Comparison of ENCODE assay signal across 8 mouse cellular contexts in genomic region chr7:55911371-55911770, GRCm38 (mm10). TPM values are rescaled to one million over a fixed set of nuclear protein-coding genes. Genes with fewer than 3 reads are reported as not detected.
DNase-seq lines count a peak whose midpoint lies in the region; ATAC-seq and TF ChIP-seq lines count a peak whose summit lies in the region.

No protein-coding gene starts in this region.

- peak; percentile 86 for ATAC-seq in kidney, postnatal 0 days (replicated peaks; ENCODE audit: low FRiP score, low read depth)
- ATAC-seq in erythroid progenitor cell, adult 5-6 weeks (replicated peaks; ENCODE audit: low FRiP score, poor library complexity, severe bottlenecking), result no peak

- WGBS in kidney, postnatal 0 days, result 52% methylated on average over 8 of the region's 8 CpGs

- no peak for TF ChIP-seq CTCF in CH12.LX (conservative IDR thresholded peaks at IDR 0.05 in 1 of 2, IDR thresholded peaks at IDR 0.05 in 1 of 2; ENCODE audit: low read depth in 2 of 2, low read length in 2 of 2)
- TF ChIP-seq CTCF in kidney, postnatal 0 days (IDR thresholded peaks at IDR 0.05; ENCODE audit: low read depth), result no peak

- peaks cover 25 to 73% of the 10 kb centered on the region in 2 experiments for H3K36me3 ChIP-seq in CH12.LX (replicated peaks in 1 of 2; ENCODE audit: control insufficient read depth in 1 of 2, insufficient read depth in 1 of 2, low read length in 1 of 2)
- H3K36me3 ChIP-seq in kidney, postnatal 0 days (ENCODE audit: insufficient read depth, low read length), result peaks cover 43% of the 10 kb centered on the region

- peak overlapping the region; percentile 13; the same call in 1 of the 2 replicates for H3K27ac ChIP-seq in CH12.LX (ENCODE audit: insufficient read depth, low read depth)
- no peak overlapping the region for H3K27ac ChIP-seq in kidney, postnatal 0 days

- no peak overlapping the region for H3K4me3 ChIP-seq in CH12.LX (replicated peaks in 1 of 3; ENCODE audit: low read depth in 2 of 3, low read length in 2 of 3, poor library complexity in 1 of 3)
- H3K4me3 ChIP-seq in kidney, postnatal 0 days (replicated peaks; ENCODE audit: low read depth, low read length), result no peak overlapping the region

- no peak overlapping the region for H3K9ac ChIP-seq in CH12.LX (ENCODE audit: insufficient read depth, low read depth)
- no peak overlapping the region for H3K9ac ChIP-seq in kidney, postnatal 0 days (ENCODE audit: low read depth, low read length)

- TF ChIP-seq POLR2A in CH12.LX (IDR thresholded peaks at IDR 0.05; ENCODE audit: low read depth, low read length), result no peak

- dilution Hi-C loops in CH12.LX (cut with MboI; ENCODE audit: extremely low pct_ligation_motif_present, extremely low pct_unique_long_range_greater_than_20kb, low sequenced_read_pairs), result no loop called here

- in situ Hi-C loops in CH12.LX (cut with MboI; ENCODE audit: low pct_ligation_motif_present, low pct_unique_long_range_greater_than_20kb, low sequenced_read_pairs), result no loop called here

- no peaks in the 10 kb centered on the region for H3K9me3 ChIP-seq in CH12.LX (replicated peaks; ENCODE audit: low read length)
- no peaks in the 10 kb centered on the region for H3K9me3 ChIP-seq in kidney, postnatal 0 days (replicated peaks; ENCODE audit: low read length)

- no peaks in the 10 kb centered on the region for H3K27me3 ChIP-seq in CH12.LX (replicated peaks)
- H3K27me3 ChIP-seq in kidney, postnatal 0 days (ENCODE audit: insufficient read depth, low read length), result no peaks in the 10 kb centered on the region

- TF ChIP-seq EP300 in CH12.LX (IDR thresholded peaks at IDR 0.05; ENCODE audit: low read length), result peak; percentile 47

- H3K4me1 ChIP-seq in CH12.LX (ENCODE audit: control insufficient read depth in 1 of 2, insufficient read depth in 2 of 2), result peaks cover 0 to 20% of the 10 kb centered on the region in 2 experiments; a peak in 2 of 4 replicates
- H3K4me1 ChIP-seq in kidney, postnatal 0 days (replicated peaks; ENCODE audit: insufficient read depth, low read length), result no peaks in the 10 kb centered on the region

- no peaks in the 10 kb centered on the region for H3K79me2 ChIP-seq in CH12.LX (replicated peaks; ENCODE audit: control insufficient read depth, extremely low read depth, insufficient read depth, poor library complexity, severe bottlenecking)

- no peak for TF ChIP-seq RAD21 in CH12.LX (IDR thresholded peaks at IDR 0.05; ENCODE audit: low read depth, low read length)

- H3K4me2 ChIP-seq in CH12.LX (ENCODE audit: insufficient read depth, low read depth, poor library complexity, severe bottlenecking), result no peak overlapping the region
- no peak overlapping the region for H3K4me2 ChIP-seq in kidney, postnatal 0 days (ENCODE audit: low read length)

- DNase-seq in adrenal gland, adult 8-10 months, result peak; percentile 7
- DNase-seq in adrenal gland, adult 18-20 months (ENCODE audit: low spot score in 2 of 2), result no peak
- DNase-seq in layer of hippocampus, adult 9-11 months, result peak; percentile 73
- DNase-seq in layer of hippocampus, adult 9-10 months (ENCODE audit: low spot score), result no peak
- DNase-seq in CH12.LX (ENCODE audit: extremely low read depth) (peak; percentile 72), adipocyte (ENCODE audit: low spot score) (no peak)
- DNase-seq in kidney, postnatal 0 days (ENCODE audit: low spot score), result peak; percentile 14

TF ChIP-seq in CH12.LX, 34 proteins besides CTCF, POLR2A, EP300 and RAD21:
- TF ChIP-seq ETS1 (conservative IDR thresholded peaks at IDR 0.05; ENCODE audit: low read depth, low read length), result peak; percentile 79
- peak; percentile 94 for TF ChIP-seq MAFK (IDR thresholded peaks at IDR 0.05; ENCODE audit: insufficient replicate concordance, low read length)
- TF ChIP-seq JUND (conservative IDR thresholded peaks at IDR 0.05; ENCODE audit: low read depth, low read length), result peak; percentile 38; the same call in 1 of the 2 replicates
- no peak for TF ChIP-seq NELFE (IDR thresholded peaks at IDR 0.05; ENCODE audit: low read depth, low read length)
- peak; percentile 82 for TF ChIP-seq IRF4 (IDR thresholded peaks at IDR 0.05; ENCODE audit: low read depth, low read length)

RNA-seq across cellular contexts. Expression of gene Nipa2, which starts 50.9 kb away (rescaled TPM):
- total RNA-seq in adrenal gland, adult 8-10 months (2022), result 10 to 100 TPM; 49.1 to 66.3 (median 54.7) TPM
- total RNA-seq in adrenal gland, adult 18-20 months (2021), result 10 to 100 TPM; 46.9 to 53.2 TPM
- 24.4 and 34.0 TPM in 2 replicates for total RNA-seq in CH12.LX (2012; rRNA removed)
- 50.4 and 61.4 TPM in 2 replicates for total RNA-seq in CH12.LX (2014; rRNA removed)
- 44.0 and 45.2 TPM in 2 replicates for polyA plus RNA-seq in CH12.LX (2012; ENCODE audit: insufficient read length, low read depth)
- polyA plus RNA-seq in kidney, postnatal 0 days (2015; fragmentation: Nextera tagmentation; extraction: Ambion mirVana), result 41.6 and 43.4 TPM in 2 replicates
- 35.0 and 67.9 TPM in 2 replicates for total RNA-seq in erythroid progenitor cell, adult 5-6 weeks (2015; ENCODE audit: low replicate concordance)
- 38.0 and 47.7 TPM in 2 replicates for total RNA-seq in erythroid progenitor cell, adult 5-6 weeks (2017; ENCODE audit: low replicate concordance)

Comparison
In these comparisons a context has a peak if more than half of its experiments do, and no peak if none do; other contexts are left out.
1. DNase-seq: peak in adrenal gland, adult 8-10 months (single experiment), layer of hippocampus, adult 9-11 months (single experiment), CH12.LX (single experiment) and kidney, postnatal 0 days (single experiment); none in adrenal gland, adult 18-20 months (0 of 2), layer of hippocampus, adult 9-10 months (single experiment) and adipocyte (single experiment).